Mouse (Mus musculus) cerebellum, postnatal 36 days (tissue): Measurements from ENCODE around the gene Lgals7.
"Not testable (repeated sequence)": the region's sequence is repeated elsewhere in the genome, so short reads cannot be mapped to it uniquely, and the experiment has no call there.

Experiments used
- DNase-seq, 2 experiments: peaks; one replicate each; pipeline ENCODE4 v3.0.0; 2021 to 2022; ENCODE audit warnings: mixed read lengths in 2 of 2

The Lgals7 gene

GRCm38 (mm10) chr7:28879606-28880005 is 16.0 kb downstream of the Lgals7 start:
- DNase-seq = no peak

- DNase-seq = no peak
Measured at GRCm38 (mm10) chr7:28880554-28880953, 16.9 kb downstream of the Lgals7 start.

- no peak for DNase-seq
Measured at GRCm38 (mm10) chr7:28881199-28881598, 17.5 kb downstream of the Lgals7 start, which contains the start of gene Capn12. Gene Capn12 (plus strand): TSS chr7:28881422.

- no peak for DNase-seq
Measured at GRCm38 (mm10) chr7:28883039-28883438, 19.4 kb downstream of the Lgals7 start.

- DNase-seq = not testable (repeated sequence)
Measured at GRCm38 (mm10) chr7:28883704-28884103, 20.1 kb downstream of the Lgals7 start.

- no peak for DNase-seq
Measured at GRCm38 (mm10) chr7:28886486-28886885, 22.8 kb downstream of the Lgals7 start.

GRCm38 (mm10) chr7:28888701-28889161 is 25.1 kb downstream of the Lgals7 start:
- DNase-seq = no peak

GRCm38 (mm10) chr7:28892601-28893000 is 28.9 kb downstream of the Lgals7 start:
- DNase-seq = no peak

GRCm38 (mm10) chr7:28893643-28894265 is 30.1 kb downstream of the Lgals7 start:
- DNase-seq = peak in 1 of 2 experiments; percentile 33

- DNase-seq = no peak
Measured at GRCm38 (mm10) chr7:28894942-28895341, 31.3 kb downstream of the Lgals7 start.

- DNase-seq = no peak
Measured at GRCm38 (mm10) chr7:28897661-28898060, 34.0 kb downstream of the Lgals7 start.

GRCm38 (mm10) chr7:28899972-28900371 is 36.3 kb downstream of the Lgals7 start:
- no peak for DNase-seq

- DNase-seq = no peak
Measured at GRCm38 (mm10) chr7:28901311-28902125, 37.9 kb downstream of the Lgals7 start.

GRCm38 (mm10) chr7:28902180-28902579 is 38.5 kb downstream of the Lgals7 start:
- no peak for DNase-seq

GRCm38 (mm10) chr7:28902809-28903208 is 39.2 kb downstream of the Lgals7 start:
- peak in 1 of 2 experiments; percentile 34 for DNase-seq

GRCm38 (mm10) chr7:28903778-28904177 is 40.1 kb downstream of the Lgals7 start:
- DNase-seq = no peak

GRCm38 (mm10) chr7:28907195-28907594 is 43.5 kb downstream of the Lgals7 start:
- DNase-seq = no peak

GRCm38 (mm10) chr7:28911632-28912031 is 48.0 kb downstream of the Lgals7 start:
- DNase-seq = no peak

- no peak for DNase-seq
Measured at GRCm38 (mm10) chr7:28913171-28913570, 49.5 kb downstream of the Lgals7 start.
